Mouse (Mus musculus): ENCODE data around the gene Kcp. TPM values are rescaled to one million over a fixed set of nuclear protein-coding genes. Genes with fewer than 3 reads are reported as not detected.

Kcp gene
- total RNA-seq, 1 experiment from 2014 or later: 3.1 TPM

- no peak for DNase-seq
Observed at GRCm38 (mm10) chr6:29461502-29461901, 46.2 kb downstream of the Kcp start.

GRCm38 (mm10) chr6:29450667-29451066 lies 57.1 kb downstream of the Kcp start:
- DNase-seq: no peak

DNA sequence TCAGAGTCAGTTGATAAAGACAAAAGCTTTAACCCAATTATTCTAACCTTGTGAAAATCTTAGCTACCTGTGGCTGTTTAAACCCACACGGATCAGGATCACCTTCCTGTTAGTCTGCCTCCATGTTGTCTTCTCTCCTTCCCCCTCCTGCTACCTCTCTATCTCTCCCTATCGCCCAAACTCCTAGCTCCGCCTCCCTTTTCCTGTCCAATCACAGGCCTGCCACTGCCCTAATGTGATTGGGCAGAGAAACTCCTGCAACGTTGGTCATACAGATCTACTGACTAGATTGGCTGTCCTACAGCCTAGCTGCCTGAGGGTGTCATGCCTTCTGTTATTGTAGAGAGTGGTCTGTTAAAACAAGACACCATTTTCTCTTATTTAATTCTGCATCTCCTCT lies 57.9 kb downstream of the Kcp start:
- no peak for DNase-seq

- no peak for DNase-seq
Observed at GRCm38 (mm10) chr6:29445354-29445753, 62.4 kb downstream of the Kcp start.

GRCm38 (mm10) chr6:29444773-29445172 lies 63.0 kb downstream of the Kcp start:
- DNase-seq: peak; percentile 46

GRCm38 (mm10) chr6:29439789-29440188 lies 68.0 kb downstream of the Kcp start:
- DNase-seq: no peak

GRCm38 (mm10) chr6:29439251-29439650 lies 68.5 kb downstream of the Kcp start:
- DNase-seq: no peak

DNA sequence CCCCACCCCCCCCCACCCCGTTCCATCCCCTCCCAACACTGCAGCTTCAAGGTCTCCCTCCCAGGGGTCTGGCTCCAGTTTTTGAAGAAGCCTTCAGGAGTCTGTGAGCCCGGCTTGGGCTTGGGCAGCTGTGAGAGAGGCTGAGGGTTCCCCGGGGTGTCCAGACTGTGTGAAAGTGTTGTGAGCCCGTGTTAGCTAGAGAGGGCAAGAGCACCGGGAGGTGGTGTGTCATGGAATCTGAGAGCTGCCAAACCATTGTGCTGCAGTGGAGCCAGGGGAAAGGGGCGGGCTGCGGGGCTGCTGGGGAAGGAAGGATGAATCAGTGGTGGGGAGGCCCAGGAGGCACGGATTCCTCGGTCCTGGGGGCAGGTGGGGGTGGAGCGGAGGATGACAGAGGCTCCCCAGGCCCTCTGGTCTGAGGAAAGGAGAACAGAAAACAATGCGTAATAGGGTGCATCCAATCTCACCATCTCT lies 71.3 kb downstream of the Kcp start:
- DNase-seq: peak; percentile 34

DNA sequence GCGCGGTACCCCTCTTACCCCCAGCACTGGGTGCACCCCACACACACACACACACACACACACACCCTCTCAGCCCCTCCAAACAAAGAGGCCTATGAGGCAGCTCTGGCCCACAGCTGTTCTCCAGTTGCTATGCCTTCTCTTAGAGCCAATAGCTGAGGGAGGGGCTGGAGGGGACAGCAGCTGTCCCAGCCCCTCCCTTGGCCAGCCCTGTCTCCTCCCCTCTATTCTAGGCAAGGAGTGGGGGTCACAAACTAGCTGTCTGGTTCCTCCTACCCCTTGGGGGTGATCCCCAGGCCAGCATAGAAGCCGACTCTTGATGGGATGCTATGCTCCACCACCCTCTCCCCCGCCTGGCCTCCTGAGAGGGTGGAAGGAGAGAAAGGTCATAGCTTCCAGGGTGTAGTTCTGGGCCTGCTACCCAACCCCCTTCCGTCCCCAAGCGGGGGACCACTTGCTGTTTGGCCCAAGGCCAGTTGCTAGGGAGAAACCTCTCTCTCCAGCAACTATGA lies 71.8 kb downstream of the Kcp start:
- no peak for DNase-seq

DNA sequence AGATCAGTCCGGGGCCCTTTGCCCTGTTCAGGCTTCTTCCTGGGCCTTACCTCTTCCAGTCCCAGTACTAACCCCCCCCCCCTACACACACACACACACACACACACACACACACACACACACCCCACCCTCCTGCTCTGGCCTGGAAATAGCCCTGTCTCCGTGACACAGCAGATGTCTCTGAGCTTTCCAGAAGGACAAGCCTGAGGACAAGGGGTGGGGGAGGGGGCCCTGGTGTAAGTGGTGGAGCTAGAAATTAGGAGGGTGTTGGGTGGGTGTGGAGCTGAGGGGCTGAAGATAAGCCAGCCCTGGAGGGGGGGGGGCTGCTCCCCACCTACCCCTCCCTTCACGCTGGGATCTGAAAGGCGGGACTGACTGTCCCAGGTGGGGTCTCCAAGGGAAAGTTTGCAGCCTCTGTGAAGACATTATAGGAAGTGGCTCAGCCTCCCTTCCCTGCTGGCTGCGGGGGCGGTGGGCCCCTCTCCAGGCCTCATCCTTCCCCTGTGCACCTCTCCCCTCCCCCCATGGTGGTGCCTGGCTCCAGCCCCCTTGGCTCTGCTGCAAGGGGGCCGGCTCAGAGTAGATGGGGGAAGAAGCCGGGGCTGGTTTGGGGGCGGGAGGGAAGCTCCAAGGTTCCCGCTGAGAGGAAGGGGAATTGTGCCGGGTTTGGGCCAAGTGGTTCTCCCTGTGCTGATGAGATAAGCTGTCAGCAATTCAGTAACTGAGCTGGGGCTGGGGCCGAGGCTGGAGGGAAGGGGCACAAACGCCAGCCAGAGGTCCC lies 72.7 kb downstream of the Kcp start:
- no peak for DNase-seq

- no peak for DNase-seq
Observed at GRCm38 (mm10) chr6:29433804-29434795, 73.7 kb downstream of the Kcp start.

DNA sequence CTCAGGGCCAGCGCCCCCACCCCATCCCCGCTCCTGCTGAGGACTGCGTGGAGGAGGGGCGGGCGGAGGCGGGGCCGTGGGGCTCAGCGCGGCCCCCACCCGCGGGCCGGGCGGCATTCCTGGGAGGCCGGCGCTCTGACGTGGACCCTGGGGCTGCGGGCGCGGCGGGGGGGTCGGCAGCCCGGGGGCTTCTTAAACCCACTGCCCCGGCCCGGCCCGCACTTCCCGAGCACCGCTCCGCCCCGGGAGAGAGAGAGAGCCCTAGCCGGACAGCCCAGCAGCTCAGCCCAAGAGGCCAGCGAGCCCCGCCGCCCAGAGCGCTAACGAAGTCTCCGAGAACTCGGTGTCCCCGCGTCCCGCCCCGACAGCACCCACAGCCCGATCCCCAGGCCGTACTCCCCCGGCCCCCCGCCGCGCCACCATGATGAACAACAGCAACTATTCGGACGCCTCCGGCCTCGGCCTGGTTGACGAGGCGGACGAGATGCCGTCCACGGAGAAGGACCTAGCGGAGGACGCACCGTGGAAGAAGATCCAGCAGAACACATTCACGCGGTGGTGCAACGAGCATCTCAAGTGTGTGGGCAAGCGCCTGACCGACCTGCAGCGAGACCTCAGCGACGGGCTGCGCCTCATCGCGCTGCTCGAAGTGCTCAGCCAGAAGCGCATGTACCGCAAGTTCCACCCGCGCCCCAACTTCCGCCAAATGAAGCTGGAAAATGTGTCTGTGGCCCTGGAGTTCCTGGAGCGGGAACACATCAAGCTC lies 74.5 kb downstream of the Kcp start, which contains the start of gene Flnc:
Gene Flnc, plus strand, starts transcription at position 219 of the 766 bp plus-strand sequence.
- peak; percentile 26 for DNase-seq

- DNase-seq: no peak
Observed at GRCm38 (mm10) chr6:29432676-29433037, 75.1 kb downstream of the Kcp start.

- DNase-seq: no peak
Observed at GRCm38 (mm10) chr6:29432156-29432555, 75.6 kb downstream of the Kcp start.

DNA sequence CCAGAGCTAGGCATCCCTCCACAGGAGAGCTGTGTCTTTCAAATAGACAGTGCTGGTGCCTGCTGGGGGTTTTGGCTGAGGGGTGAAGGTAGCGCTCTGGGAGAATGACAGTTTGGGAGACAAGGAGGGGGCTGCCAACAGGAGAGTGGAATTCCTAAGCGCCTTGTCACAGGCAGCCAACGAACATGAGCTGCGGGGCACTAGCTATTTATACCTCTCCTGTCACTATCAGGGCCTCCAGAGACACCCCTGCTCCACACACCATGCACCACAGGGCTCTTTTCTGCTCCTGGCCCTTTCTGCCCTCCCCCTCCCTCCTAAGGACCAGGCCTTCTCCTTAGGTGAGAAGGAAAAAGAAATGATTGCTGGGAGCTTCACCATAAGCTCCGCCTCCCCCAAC lies 76.3 kb downstream of the Kcp start:
- DNase-seq: no peak

DNA sequence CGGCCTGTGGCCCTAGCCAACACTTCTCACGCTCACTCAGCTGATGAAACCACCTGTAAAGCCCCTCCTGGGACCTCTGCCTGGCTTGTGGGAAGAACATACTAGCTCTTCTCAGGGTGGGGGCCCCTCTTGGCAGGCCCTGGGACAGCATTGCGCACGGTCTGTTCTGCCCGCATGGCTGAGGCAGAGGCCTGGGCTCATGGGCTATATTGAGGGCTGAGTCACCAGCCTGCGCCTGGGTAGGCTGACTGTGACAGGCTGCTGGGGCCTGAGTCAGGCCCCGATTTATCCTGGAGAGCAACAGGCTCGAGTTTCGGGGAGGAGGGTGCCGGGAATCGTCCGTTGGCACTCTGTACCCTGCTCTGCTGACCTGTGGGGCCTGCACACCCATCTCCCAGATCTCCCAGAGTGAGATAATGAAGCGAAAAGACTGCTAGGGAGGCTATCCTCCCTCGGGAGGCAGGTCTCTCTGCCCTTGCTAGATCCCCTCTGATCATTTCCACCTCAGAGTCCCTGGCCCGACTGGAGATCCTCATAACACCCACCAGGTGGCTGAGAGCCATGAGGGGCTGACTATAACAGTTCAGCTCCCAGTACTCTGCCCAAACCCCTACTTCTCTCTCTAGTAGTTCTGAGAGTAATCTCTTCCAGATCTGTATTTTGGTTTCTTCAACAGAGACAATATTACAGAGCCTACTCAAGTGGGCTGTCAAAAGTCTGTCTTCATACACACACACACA lies 76.9 kb downstream of the Kcp start:
- no peak for DNase-seq

DNA sequence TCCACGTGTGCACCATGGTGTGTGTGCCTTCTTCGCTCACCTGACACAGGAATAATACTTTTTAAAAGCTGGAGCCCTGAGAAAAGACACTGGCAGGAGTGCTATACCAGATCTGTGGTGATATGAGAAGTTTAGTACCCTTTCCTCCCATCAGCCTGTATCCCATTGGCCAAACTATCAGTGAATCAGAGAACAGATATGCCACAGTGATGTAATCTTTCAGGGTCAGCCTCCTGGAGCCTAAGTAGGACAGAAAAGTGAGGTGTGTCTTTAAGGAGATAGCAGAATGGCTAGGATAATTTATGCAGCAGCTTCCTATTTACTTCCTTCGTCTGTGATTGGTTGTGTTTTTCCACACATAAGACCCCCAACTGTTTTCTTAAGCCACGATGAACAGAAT lies 79.6 kb downstream of the Kcp start:
- DNase-seq: no peak

GRCm38 (mm10) chr6:29426331-29426730 lies 81.4 kb downstream of the Kcp start:
- no peak for DNase-seq

DNA sequence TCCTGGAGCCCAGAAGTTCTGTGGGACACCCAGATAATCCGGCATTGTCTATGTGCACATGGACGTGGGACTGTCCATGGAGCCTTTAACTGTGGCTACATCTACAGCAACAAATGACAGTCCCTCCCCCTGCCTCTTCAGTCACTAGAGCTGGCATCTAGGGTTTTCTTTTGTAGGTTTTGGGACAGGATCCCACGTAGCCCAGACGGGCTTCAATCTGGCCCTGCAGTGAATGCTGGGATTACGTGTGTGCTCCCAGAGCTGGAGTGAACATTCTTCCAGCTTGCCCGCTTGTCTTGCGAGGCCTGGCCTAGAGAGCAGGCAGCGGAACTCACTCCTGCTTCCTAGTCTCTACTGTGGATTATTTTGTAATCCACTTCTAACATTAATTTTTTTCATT lies 82.6 kb downstream of the Kcp start:
- no peak for DNase-seq
